Mouse (Mus musculus): ENCODE data around the gene Olfr815.
"Not testable (repeated sequence)": the region's sequence is repeated elsewhere in the genome, so short reads cannot be mapped to it uniquely, and the experiment has no call there.

Gene Olfr815

GRCm38 (mm10) chr10:129905767-129906166 lies at the start of gene Olfr815:
Gene Olfr815 (minus strand): TSS chr10:129905867.
- not testable (repeated sequence) for DNase-seq (ENCODE audit: low spot score)

GRCm38 (mm10) chr10:129949000-129949399 lies 43.3 kb upstream of the Olfr815 start, which contains the start of gene Olfr818:
Gene Olfr818 (minus strand): TSS chr10:129949100.
- DNase-seq (ENCODE audit: low spot score): no peak

- DNase-seq (ENCODE audit: low spot score): no peak
Observed at GRCm38 (mm10) chr10:129915497-129915896, 9.8 kb upstream of the Olfr815 start, which contains the start of gene Olfr816. Gene Olfr816 (minus strand): TSS chr10:129915597.

GRCm38 (mm10) chr10:129885934-129886333 lies 19.7 kb downstream of the Olfr815 start:
- no peak for DNase-seq (ENCODE audit: low spot score)

GRCm38 (mm10) chr10:129885496-129885895 lies 20.2 kb downstream of the Olfr815 start:
- DNase-seq (ENCODE audit: low spot score): not testable (repeated sequence)

GRCm38 (mm10) chr10:129879751-129880150 lies 25.9 kb downstream of the Olfr815 start, which contains the start of gene Olfr814:
Gene Olfr814 (minus strand): TSS chr10:129879851.
- not testable (repeated sequence) for DNase-seq (ENCODE audit: low spot score)

- no peak for DNase-seq (ENCODE audit: low spot score)
Observed at GRCm38 (mm10) chr10:129855067-129855466, 50.6 kb downstream of the Olfr815 start, which contains the start of gene Olfr813. Gene Olfr813 (plus strand): TSS chr10:129855367.

Measured in embryo, embryonic 10 days (tissue).